Mouse (Mus musculus) effector memory CD4-positive, alpha-beta T cell, adult 7 months (primary cell): ENCODE measurements around the gene Olfr828. TPM values are rescaled to one million over a fixed set of nuclear protein-coding genes. Genes with fewer than 3 reads are reported as not detected.

ENCODE experiments used
- polyA plus RNA-seq: library from polyadenylated mRNA; unstranded; fragments of 100-300 nt; shearing (Covaris generic); gene quantifications from one replicate; pipeline ENCODE4 v1.2.1, GENCODE M21; 2017

Gene Olfr828
- not detected for polyA plus RNA-seq

GRCm38 (mm10) chr9:18819426-18819825 is at the start of gene Olfr828:
TSS of gene Olfr828 (minus strand) at chr9:18819526.

GRCm38 (mm10) chr9:18854633-18855032 is 35.3 kb upstream of the Olfr828 start, which contains the start of gene Olfr829:
TSS of gene Olfr829 (plus strand) at chr9:18854933.

Other genes starting within 250 kb of the Olfr828 start
- gene Muc16, start 145.0 kb downstream of the Olfr828 start, polyA plus RNA-seq: 0.05 TPM
- gene Olfr24, start 55.5 kb downstream of the Olfr828 start, polyA plus RNA-seq: 0.28 TPM
- not detected for gene Olfr829, start 35.4 kb upstream of the Olfr828 start, polyA plus RNA-seq
- not detected for gene Olfr830, start 55.2 kb upstream of the Olfr828 start, polyA plus RNA-seq
- gene Olfr832, start 117.6 kb upstream of the Olfr828 start, polyA plus RNA-seq: not detected
- gene Olfr834, start 168.5 kb upstream of the Olfr828 start, polyA plus RNA-seq: not detected
- gene Olfr835, start 213.2 kb upstream of the Olfr828 start, polyA plus RNA-seq: not detected